Mouse (Mus musculus) hindbrain, embryonic 11.5 days (tissue): Measurements from ENCODE around the gene Ubtf. TPM values are rescaled to one million over a fixed set of nuclear protein-coding genes. Genes with fewer than 3 reads are reported as not detected.

ENCODE experiments used
- ATAC-seq: fragments of 200-750 bp; cut with Nextera tagmentation; 2 replicates; pipeline ENCODE4 v1.8.0; 2017; ENCODE audit warnings: mild to moderate bottlenecking, moderate TSS enrichment, moderate library complexity; ENCODE audit not compliant: low FRiP score
- DNase-seq: peaks from one replicate; pipeline ENCODE4 v3.0.0-alpha.2; 2015; ENCODE audit warnings: low spot score
- H3K27ac ChIP-seq: fragments of 300-500 bp; sonication (generic); 2 replicates; pipeline ENCODE4 v1.5.1; 2014; ENCODE audit warnings: mild to moderate bottlenecking, low read depth, low read length
- H3K27me3 ChIP-seq: fragments of 300-500 bp; sonication (generic); 2 replicates; pipeline ENCODE4 v1.6.1; 2014; ENCODE audit warnings: mild to moderate bottlenecking, low read length, moderate library complexity, mixed read lengths; ENCODE audit not compliant: control insufficient read depth, insufficient read depth
- H3K36me3 ChIP-seq: fragments of 300-500 bp; sonication (generic); 2 replicates; pipeline ENCODE4 v1.6.1; 2014; ENCODE audit warnings: mild to moderate bottlenecking, low read length, moderate library complexity, mixed read lengths; ENCODE audit not compliant: control insufficient read depth, insufficient read depth
- H3K4me1 ChIP-seq: fragments of 300-500 bp; sonication (generic); replicated peaks from 2 replicates; pipeline ENCODE4 v1.6.1; 2014; ENCODE audit warnings: low read length, mixed read lengths; ENCODE audit not compliant: control insufficient read depth, insufficient read depth
- H3K4me2 ChIP-seq: fragments of 300-500 bp; sonication (generic); replicated peaks from 2 replicates; pipeline ENCODE4 v1.6.1; 2014; ENCODE audit warnings: mild to moderate bottlenecking, low read depth, low read length
- H3K4me3 ChIP-seq: fragments of 300-500 bp; sonication (generic); 2 replicates; pipeline ENCODE4 v1.5.1; 2014; ENCODE audit warnings: low read depth, low read length
- H3K9ac ChIP-seq: fragments of 300-500 bp; sonication (generic); 2 replicates; pipeline ENCODE4 v1.6.1; 2014; ENCODE audit warnings: low read depth, low read length
- H3K9me3 ChIP-seq: fragments of 300-500 bp; sonication (generic); 2 replicates; pipeline ENCODE4 v1.6.1; 2016; ENCODE audit warnings: low read length; ENCODE audit not compliant: control insufficient read depth
- WGBS: fragments of 180-500 bp; shearing (Covaris S2); extraction: QIAGEN DNeasy Blood & Tissue Kit; methylation state at CpG from one replicate; pipeline ENCODE4 v1.1.7; 2014; 5-methylcytosine and 5-hydroxymethylcytosine counted together
- polyA plus RNA-seq: library from polyadenylated mRNA; unstranded; fragments of >200 nt; fragmentation: Nextera tagmentation; extraction: Ambion mirVana; gene quantifications from 2 replicates; pipeline ENCODE4 v1.2.1, GENCODE M21; 2014

Gene Ubtf
- polyA plus RNA-seq, 1 experiment from 2014 or later, result 82.1 TPM

DNA sequence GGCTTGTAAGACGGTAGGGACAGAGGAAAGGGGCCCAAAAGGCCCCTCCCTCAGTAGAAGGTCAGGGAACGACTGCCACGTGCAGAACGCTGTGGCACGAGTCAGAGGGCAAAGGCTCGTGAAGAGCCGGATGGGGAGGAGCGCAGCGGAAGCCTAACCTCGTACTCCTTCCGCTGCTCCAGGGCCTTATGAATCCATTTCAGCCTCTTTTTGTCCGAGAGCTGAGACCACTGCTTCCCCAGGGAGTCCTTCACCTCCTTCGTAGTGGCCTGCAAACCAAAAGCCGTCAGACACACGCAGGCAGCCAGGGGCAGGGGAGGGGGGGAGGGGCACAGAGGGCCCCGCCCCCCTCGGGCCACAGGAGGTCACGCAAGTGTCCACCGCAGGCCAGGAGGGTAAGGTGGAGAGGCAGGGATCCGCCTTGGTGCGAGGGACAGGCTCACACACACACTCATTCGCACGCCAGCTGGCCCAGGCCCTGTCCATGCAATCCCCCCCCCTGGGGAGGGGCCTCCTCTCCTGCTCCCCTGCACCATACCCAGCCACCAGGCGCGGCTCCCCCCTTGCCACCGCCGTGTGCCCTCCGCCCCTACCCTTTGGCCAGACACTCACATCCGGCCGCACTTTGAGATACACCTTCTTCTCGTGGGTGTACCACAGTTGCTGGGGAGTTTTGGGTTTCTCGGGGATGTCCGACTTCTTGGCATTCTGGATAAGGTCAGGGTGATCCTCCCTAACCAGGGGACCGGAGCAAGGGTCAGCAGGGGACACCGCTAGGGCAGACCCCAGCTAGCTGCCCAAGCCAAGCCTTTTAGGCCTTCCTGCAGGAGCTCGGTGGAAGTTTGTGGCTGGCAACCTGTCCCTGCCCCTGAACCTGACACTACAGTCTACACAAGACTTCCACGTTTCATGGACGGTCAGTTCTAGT, 8.5 kb downstream of the Ubtf start:
- Histone ChIP-seq H3K9me3 (no peaks in the 10 kb centered on the region), H3K4me3 (no peak overlapping the region), H3K4me1 (peaks cover 7% of the 10 kb centered on the region; the same call in 1 of the 2 replicates), H3K27ac (peak overlapping the region; percentile 33; the same call in 1 of the 2 replicates), H3K36me3 (peaks cover 13% of the 10 kb centered on the region), H3K4me2 (no peak overlapping the region), H3K9ac (peak overlapping the region; percentile 3; the same call in 1 of the 2 replicates), H3K27me3 (no peaks in the 10 kb centered on the region)
- 38% methylated on average over 38 of the region's 38 CpGs for WGBS
- no peak for DNase-seq
- no peak for ATAC-seq

DNA sequence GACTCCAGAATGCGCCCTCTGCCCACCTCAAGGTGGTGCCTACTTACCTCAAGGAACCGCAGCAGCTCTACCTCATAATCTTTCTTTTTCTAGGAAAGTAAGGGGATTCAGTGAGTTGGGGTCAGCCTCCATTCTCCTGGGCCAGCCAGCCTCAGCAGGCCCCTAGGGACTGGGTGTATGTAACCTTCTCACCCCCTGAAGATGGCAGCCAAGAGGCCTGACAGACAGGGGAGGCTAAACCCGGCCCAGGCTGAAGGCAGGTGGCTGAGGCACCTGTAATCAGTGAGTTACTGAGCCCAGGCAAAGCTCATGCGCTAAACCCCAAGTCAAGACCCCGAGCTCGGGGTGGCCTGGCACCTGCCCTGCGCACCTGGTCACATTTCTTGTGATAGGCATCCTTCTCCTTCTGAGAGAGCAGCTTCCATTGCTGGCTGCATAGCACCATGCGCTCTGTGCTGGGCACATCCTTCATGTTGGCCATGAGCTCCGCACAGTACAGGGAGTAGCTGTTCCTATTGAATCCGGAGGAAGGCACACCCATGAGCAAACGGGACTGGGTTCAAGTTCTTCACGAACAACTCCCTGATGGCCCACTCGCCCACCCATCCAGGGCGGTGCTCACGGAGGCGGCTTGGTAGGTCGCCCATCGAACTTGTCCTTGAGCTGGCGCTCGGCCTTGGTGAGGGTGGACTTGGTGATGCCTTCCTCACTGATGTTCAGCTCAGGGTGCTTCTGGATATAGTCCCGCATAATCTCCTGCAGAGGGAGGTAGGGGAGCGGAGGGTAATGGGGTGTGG, 9.5 kb downstream of the Ubtf start:
- WGBS, result 90% methylated on average over 22 of the region's 22 CpGs
- no peaks in the 10 kb centered on the region for H3K27me3 ChIP-seq
- H3K4me3 ChIP-seq, result no peak overlapping the region
- H3K27ac ChIP-seq, result no peak overlapping the region
- ATAC-seq (no peak), DNase-seq (no peak)
- H3K9me3 ChIP-seq, result no peaks in the 10 kb centered on the region
- peak overlapping the region; percentile 44 for H3K4me2 ChIP-seq
- no peak overlapping the region; the same call in 1 of the 2 replicates for H3K9ac ChIP-seq
- H3K36me3 ChIP-seq, result peaks cover 13% of the 10 kb centered on the region
- peaks cover 7% of the 10 kb centered on the region; the same call in 1 of the 2 replicates for H3K4me1 ChIP-seq

DNA sequence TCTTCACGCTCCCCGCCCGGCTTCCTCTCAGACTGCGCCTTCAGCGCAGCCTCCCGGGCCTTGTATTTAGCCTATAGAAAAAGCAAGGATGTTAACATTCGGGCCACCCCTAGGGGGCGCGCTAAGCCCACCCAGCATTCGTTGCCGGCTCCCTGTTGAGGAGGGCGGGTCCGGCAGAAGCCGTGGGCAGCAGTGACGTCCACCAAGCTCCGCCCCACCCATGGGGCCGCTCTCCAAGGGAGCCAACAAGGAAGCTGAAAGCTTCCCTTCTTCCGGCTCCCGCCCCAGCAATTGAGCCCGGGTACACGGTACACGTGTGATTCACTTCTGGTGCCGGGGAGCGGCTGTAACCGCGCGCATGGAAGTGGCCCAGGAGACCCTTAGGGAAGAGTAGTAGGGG, 10.6 kb downstream of the Ubtf start:
- Histone ChIP-seq H3K36me3 (peaks cover 10% of the 10 kb centered on the region), H3K4me1 (peaks cover 4% of the 10 kb centered on the region; the same call in 1 of the 2 replicates), H3K4me3 (peak overlapping the region; percentile 24; the same call in 1 of the 2 replicates), H3K9ac (peak overlapping the region; percentile 16; the same call in 1 of the 2 replicates), H3K4me2 (peak overlapping the region; percentile 44), H3K27me3 (no peaks in the 10 kb centered on the region), H3K27ac (peak overlapping the region; percentile 47; the same call in 1 of the 2 replicates), H3K9me3 (no peaks in the 10 kb centered on the region)
- DNase-seq (peak; percentile 98), ATAC-seq (peak; percentile 90)
- under 1% methylated on average over 27 of the region's 27 CpGs for WGBS

DNA sequence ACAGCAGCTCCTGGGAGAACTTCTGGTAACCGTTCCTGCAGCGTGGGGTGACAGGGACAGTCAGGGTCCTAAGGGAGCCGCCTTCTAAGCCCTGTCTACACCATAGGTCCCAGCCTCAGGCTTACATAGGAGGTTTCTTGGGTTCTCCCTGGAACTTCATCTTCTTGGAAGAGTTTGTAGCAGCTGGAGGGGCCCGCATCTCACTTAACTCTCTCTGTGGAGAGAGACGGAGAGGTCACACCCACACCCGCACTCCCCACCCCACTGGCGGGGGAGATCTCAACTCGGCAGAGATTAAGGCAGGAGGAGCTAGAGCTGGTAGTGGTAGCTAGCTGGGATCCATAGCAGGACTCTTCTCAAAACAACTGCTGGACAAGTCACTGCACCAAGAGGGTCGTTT, 11.4 kb downstream of the Ubtf start:
- no peaks in the 10 kb centered on the region for H3K27me3 ChIP-seq
- no peak overlapping the region for H3K27ac ChIP-seq
- ATAC-seq (no peak), DNase-seq (no peak)
- H3K4me1 ChIP-seq, result peaks cover 4% of the 10 kb centered on the region; the same call in 1 of the 2 replicates
- H3K9ac ChIP-seq, result no peak overlapping the region
- H3K4me3 ChIP-seq, result no peak overlapping the region
- whole genome bisulfite sequencing, result 93% methylated on average over 9 of the region's 9 CpGs
- no peaks in the 10 kb centered on the region for H3K9me3 ChIP-seq
- H3K36me3 ChIP-seq, result peaks cover 10% of the 10 kb centered on the region
- no peak overlapping the region for H3K4me2 ChIP-seq

DNA sequence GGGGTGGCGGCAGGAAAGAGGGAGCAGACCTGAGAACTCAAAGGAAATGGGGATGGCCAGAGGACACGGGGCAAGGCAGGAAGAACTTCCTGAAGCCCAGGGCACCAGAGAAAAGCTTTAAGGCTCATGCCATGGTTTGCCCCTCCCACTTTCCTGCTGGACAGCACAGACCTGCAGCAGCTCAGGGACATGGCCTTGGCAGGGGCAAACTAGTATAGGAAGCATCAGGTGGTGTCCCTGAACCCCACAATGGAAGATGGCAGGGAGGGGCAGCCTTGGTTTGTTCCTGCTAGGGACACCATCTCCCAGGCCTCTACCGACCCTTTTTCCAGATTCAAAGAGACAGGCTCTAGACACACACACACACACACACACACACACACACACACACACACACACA, 14.2 kb downstream of the Ubtf start:
- Histone ChIP-seq H3K4me2 (no peak overlapping the region), H3K4me3 (no peak overlapping the region), H3K9me3 (no peaks in the 10 kb centered on the region), H3K27ac (no peak overlapping the region), H3K9ac (no peak overlapping the region), H3K27me3 (no peaks in the 10 kb centered on the region), H3K36me3 (peaks cover 10% of the 10 kb centered on the region), H3K4me1 (no peaks in the 10 kb centered on the region; the same call in 1 of the 2 replicates)
- 50% methylated on average over 3 of the region's 3 CpGs for WGBS
- DNase-seq, result no peak
- ATAC-seq, result no peak

DNA sequence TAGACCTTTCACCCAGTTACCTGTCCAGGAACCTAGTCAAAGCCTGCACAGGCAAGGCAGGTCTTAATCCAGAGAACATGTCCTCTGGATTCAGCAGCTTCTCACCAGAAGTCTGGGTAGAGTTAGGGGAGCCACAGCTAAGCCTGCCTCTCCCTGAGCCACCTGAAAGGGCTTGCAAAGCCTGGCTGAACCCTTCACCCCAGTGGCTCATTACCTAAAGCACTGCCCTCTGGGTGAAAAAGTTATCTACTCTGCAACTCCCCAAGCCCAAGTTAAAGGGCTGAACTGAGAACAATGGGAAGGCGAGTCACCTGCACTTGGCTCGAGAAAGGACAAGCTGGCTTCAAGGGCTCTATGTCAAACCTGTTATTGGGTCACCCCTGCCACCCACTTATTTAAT, 15.4 kb downstream of the Ubtf start:
- 47% methylated on average over 2 of the region's 2 CpGs for WGBS
- Histone ChIP-seq H3K9ac (no peak overlapping the region), H3K27ac (no peak overlapping the region), H3K4me3 (no peak overlapping the region), H3K9me3 (no peaks in the 10 kb centered on the region), H3K36me3 (peaks cover 10% of the 10 kb centered on the region), H3K4me2 (no peak overlapping the region), H3K27me3 (no peaks in the 10 kb centered on the region), H3K4me1 (no peaks in the 10 kb centered on the region)
- no peak for DNase-seq
- ATAC-seq, result no peak

DNA sequence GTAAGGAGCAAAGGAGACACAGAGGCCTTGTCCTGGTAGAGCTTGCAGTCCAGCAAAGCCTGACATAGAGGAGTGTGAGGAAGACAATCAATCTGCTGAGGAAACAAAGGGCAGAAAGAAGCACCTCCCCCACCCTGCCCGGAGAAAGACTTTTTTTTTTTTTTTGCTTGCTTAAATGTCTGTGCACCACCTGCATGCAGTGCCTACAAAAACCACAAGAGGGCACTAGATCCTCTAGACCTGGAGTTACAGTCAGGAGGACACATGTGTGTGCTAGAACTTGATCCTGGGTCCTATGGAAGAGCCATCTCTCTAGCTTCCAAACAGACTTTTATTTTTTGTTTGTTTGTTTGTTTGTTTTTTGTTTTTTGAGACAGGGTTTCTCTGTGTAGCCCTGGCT, 19.7 kb downstream of the Ubtf start:
- Histone ChIP-seq H3K9me3 (no peaks in the 10 kb centered on the region), H3K4me2 (no peak overlapping the region), H3K27me3 (no peaks in the 10 kb centered on the region), H3K9ac (0 out of 2 replicates have a peak overlapping the region, but pooled peaks have one; percentile 17), H3K27ac (no peak overlapping the region), H3K36me3 (no peaks in the 10 kb centered on the region), H3K4me3 (no peak overlapping the region), H3K4me1 (peaks cover 5% of the 10 kb centered on the region)
- 14% methylated on average over 1 of the region's 1 CpGs for WGBS
- DNase-seq (peak; percentile 80), ATAC-seq (no peak)

DNA sequence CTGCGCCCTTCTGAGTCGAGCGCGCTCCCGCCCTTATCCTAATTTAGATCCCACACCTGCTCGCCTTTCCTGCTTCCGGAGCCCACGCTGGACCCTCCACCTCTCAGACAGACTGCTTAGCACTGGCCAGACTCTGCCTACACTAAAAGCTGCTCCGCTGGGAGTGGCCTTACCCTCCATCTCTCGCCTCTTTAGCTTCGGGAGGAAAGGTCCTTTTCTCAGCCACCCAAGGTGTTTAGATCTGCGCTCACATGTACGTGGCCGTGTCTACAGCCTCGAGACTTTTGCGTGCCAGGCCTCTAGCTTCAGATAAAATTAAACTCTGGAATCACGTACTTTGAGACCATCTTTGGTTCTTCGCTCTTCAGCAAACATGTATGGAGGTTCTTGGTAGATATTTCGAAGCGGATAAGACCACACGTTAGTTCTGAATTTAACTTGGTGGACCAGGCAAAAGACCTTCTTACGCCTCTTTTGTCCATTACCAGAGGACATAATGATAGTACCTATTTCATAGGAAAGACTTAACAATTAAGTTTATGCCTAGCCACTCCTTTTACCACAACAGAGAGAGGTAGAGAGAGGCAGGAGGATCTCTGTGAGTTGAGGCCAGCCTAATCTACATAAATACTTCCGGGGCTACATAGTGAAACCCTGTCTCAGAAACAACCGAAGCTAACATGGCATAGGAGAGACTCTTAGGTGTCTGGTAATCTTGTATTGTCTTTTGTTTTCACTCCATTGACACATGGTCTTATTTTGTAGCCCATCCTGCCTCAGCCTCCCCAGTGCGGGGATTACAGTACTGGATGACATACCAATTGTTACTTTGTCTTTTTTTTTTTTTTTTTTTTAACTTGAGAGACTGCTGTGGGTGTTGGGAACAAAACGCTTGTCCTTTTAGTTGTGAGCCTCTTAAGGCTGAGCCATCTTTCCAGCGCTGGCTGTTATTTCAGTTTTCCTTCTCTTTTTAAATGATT, 21.7 kb downstream of the Ubtf start:
- ATAC-seq, result peak; percentile 36

More for the DNA sequence above, 21.7 kb downstream of the Ubtf start:
- Histone ChIP-seq H3K9me3 (no peaks in the 10 kb centered on the region), H3K27me3 (no peaks in the 10 kb centered on the region), H3K4me3 (peak overlapping the region; percentile 95), H3K27ac (peak overlapping the region; percentile 99), H3K4me2 (peak overlapping the region; percentile 85), H3K9ac (peak overlapping the region; percentile 73), H3K4me1 (peaks cover 8% of the 10 kb centered on the region), H3K36me3 (no peaks in the 10 kb centered on the region)
- WGBS, result 29% methylated on average over 27 of the region's 27 CpGs
- DNase-seq, result peak; percentile 48
